Mouse (Mus musculus) left cerebral cortex, adult 18-20 months (tissue): ENCODE data around the gene Gm3667. TPM values are rescaled to one million over a fixed set of nuclear protein-coding genes. Genes with fewer than 3 reads are reported as not detected.
"Not testable (repeated sequence)": the region's sequence is repeated elsewhere in the genome, so short reads cannot be mapped to it uniquely, and the experiment has no call there.

ENCODE experiments used
- DNase-seq, 2 experiments: peaks; one replicate each; pipeline ENCODE4 v3.0.0; 2021 to 2022; ENCODE audit warnings: low spot score in 2 of 2, mixed read lengths in 1 of 2
- long read RNA-seq, 2 experiments: library from polyadenylated mRNA; stranded (forward); transcript quantifications; one replicate each; pipeline ENCODE4 v2.0.0; 2021
- total RNA-seq, 2 experiments: library from RNA; stranded (reverse); gene quantifications; 2 replicates each; pipeline ENCODE4 v1.2.3; 2021

Gm3667 gene
- 1 to 10 TPM; 1.2 to 1.4 TPM for total RNA-seq
- long read RNA-seq, experiment 1, partial matches to known transcripts, result 1 of 2 reads
- long read RNA-seq, experiment 1, other reads (novel, unspliced or antisense), result 1 of 2 reads
- long read RNA-seq, experiment 2, partial matches to known transcripts, result 0 of 4 reads
- long read RNA-seq, experiment 2, other reads (novel, unspliced or antisense), result 4 of 4 reads

DNA sequence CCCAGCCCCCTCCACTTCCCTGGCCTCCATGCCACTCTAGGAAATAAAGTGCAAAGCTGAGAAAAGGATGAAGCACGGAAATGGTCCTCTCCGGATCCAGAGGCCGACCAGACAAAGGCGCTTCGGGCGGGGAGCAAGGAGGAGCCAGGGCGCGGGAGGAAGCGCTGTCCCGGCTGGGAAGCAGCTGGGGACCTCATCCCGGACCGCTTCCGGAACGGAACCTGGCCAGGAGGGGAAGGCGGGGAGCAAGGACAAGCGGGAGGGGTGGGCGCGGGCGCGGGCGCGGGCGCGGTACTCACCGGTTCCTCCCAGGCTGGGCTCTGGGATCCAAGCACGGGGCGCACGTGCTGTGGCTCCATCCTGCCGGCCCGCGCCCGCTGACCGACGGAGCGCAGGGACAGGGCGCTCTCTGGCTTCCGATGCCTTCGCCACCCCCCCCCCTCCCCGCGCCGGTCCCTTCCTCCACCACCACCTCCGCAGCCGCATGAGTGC lies at the start of gene Gm3667:
Gene Gm3667, minus strand, starts transcription at position 442 of the 492 bp plus-strand sequence.
- peak in 1 of 2 experiments; percentile 1 for DNase-seq

GRCm38 (mm10) chr14:6899881-6900280 lies 10.1 kb upstream of the Gm3667 start:
- DNase-seq, result not testable (repeated sequence)

- DNase-seq, result peak; percentile 2 to 11
Measured at GRCm38 (mm10) chr14:6888811-6889210, 951 bp downstream of the Gm3667 start.

DNA sequence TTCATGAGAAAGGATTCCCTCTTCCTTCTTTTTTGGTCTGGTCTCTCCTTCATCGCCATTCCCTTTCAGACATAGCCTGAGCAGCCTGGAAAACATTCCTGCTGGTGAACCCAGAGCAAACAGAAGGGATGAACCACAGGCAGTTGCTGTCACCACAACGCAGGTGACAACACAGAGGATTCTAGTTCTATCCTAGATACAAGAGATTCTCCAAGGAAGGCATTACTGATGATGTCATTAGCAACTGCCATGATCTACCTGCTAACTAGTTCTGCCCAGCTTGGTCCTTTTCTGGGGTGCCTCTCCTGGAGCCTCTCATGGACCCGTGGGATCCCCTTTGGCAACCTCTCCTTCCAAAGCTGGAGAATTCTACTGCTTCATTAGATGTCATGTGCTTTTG lies 49.6 kb downstream of the Gm3667 start, which contains the start of gene Gm3642:
Gene Gm3642, minus strand, starts transcription at position 101 of the 400 bp plus-strand sequence.
- not testable (repeated sequence) for DNase-seq

GRCm38 (mm10) chr14:6823297-6823696 lies 66.5 kb downstream of the Gm3667 start:
- not testable (repeated sequence) for DNase-seq

Other genes with a start within 250 kb of the Gm3667 start
- not detected for gene Gm10251, start 205.8 kb downstream of the Gm3667 start, total RNA-seq
- gene Gm8050, start 169.7 kb downstream of the Gm3667 start, total RNA-seq, result not detected
- gene Gm3636, start 147.6 kb downstream of the Gm3667 start, total RNA-seq, result 1 to 10 TPM; 3.2 to 5.1 TPM
- gene Gm8362, start 115.6 kb downstream of the Gm3667 start, total RNA-seq, result not detected
- under 1 TPM in 1 of 2 experiments, not detected in 1; 0.21 TPM for gene Gm3642, start 49.7 kb downstream of the Gm3667 start, total RNA-seq
- gene Gm6356, start 83.9 kb upstream of the Gm3667 start, total RNA-seq, result not detected
- under 1 TPM in 1 of 2 experiments, not detected in 1; 0.40 TPM for gene Gm10406, start 137.5 kb upstream of the Gm3667 start, total RNA-seq
- not detected for gene Gm3685, start 155.0 kb upstream of the Gm3667 start, total RNA-seq
- 1 to 10 TPM; 1.9 to 2.5 TPM for gene Gm3696, start 210.7 kb upstream of the Gm3667 start, total RNA-seq
- gene Gm6676, start 235.4 kb upstream of the Gm3667 start, total RNA-seq, result not detected